Mouse (Mus musculus) intestine, postnatal 0 days (tissue): Measurements from ENCODE around the gene Hivep3. TPM values are rescaled to one million over a fixed set of nuclear protein-coding genes. Genes with fewer than 3 reads are reported as not detected.

Experiments used
- ATAC-seq: fragments of 200-750 bp; cut with Nextera tagmentation; 2 replicates; pipeline ENCODE4 v1.8.0; 2017; ENCODE audit warnings: mild to moderate bottlenecking, moderate TSS enrichment, moderate library complexity
- H3K27ac ChIP-seq: fragments of 300-500 bp; sonication (generic); 2 replicates; pipeline ENCODE4 v1.5.1; 2014; ENCODE audit warnings: mild to moderate bottlenecking, low read depth, low read length, moderate library complexity
- H3K27me3 ChIP-seq: fragments of 300-500 bp; sonication (generic); replicated peaks from 2 replicates; pipeline ENCODE4 v1.6.1; 2014; ENCODE audit warnings: low read length, mixed read lengths; ENCODE audit not compliant: control insufficient read depth, insufficient read depth
- H3K36me3 ChIP-seq: fragments of 300-500 bp; sonication (generic); 2 replicates; pipeline ENCODE4 v1.6.1; 2014; ENCODE audit warnings: mild to moderate bottlenecking, moderate library complexity; ENCODE audit not compliant: control insufficient read depth, insufficient read depth
- H3K4me1 ChIP-seq: fragments of 300-500 bp; sonication (generic); replicated peaks from 2 replicates; pipeline ENCODE4 v1.6.1; 2014; ENCODE audit warnings: antibody characterized with exemption, low read length, mixed read lengths; ENCODE audit not compliant: control insufficient read depth, insufficient read depth
- H3K4me2 ChIP-seq: fragments of 300-500 bp; sonication (generic); replicated peaks from 2 replicates; pipeline ENCODE4 v1.6.1; 2014; ENCODE audit warnings: low read depth, mild to moderate bottlenecking, moderate library complexity
- H3K4me3 ChIP-seq: fragments of 300-500 bp; sonication (generic); 2 replicates; pipeline ENCODE4 v1.5.1; 2014; ENCODE audit warnings: low read depth, low read length
- H3K9ac ChIP-seq: fragments of 300-500 bp; sonication (generic); 2 replicates; pipeline ENCODE4 v1.6.1; 2014; ENCODE audit warnings: mild to moderate bottlenecking, low read depth, low read length
- H3K9me3 ChIP-seq: fragments of 300-500 bp; sonication (generic); 2 replicates; pipeline ENCODE4 v1.6.1; 2016; ENCODE audit warnings: mixed run types; ENCODE audit not compliant: control insufficient read depth
- CTCF ChIP-seq: sonication (generic); IDR thresholded peaks from 2 replicates; pipeline ENCODE4 v1.5.1; 2016; ENCODE audit warnings: low read depth, mild to moderate bottlenecking, control low read depth, antibody characterized with exemption, moderate library complexity
- WGBS: fragments of 180-500 bp; shearing (Covaris S2); extraction: QIAGEN DNeasy Blood & Tissue Kit; methylation state at CpG from one replicate; pipeline ENCODE4 v1.1.7; 2014; 5-methylcytosine and 5-hydroxymethylcytosine counted together
- polyA plus RNA-seq: library from polyadenylated mRNA; unstranded; fragments of >200 nt; fragmentation: Nextera tagmentation; extraction: Ambion mirVana; gene quantifications from 2 replicates; pipeline ENCODE4 v1.2.1, GENCODE M21; 2015

Hivep3 gene
- polyA plus RNA-seq, 1 experiment from 2014 or later, result 4.1 TPM

DNA sequence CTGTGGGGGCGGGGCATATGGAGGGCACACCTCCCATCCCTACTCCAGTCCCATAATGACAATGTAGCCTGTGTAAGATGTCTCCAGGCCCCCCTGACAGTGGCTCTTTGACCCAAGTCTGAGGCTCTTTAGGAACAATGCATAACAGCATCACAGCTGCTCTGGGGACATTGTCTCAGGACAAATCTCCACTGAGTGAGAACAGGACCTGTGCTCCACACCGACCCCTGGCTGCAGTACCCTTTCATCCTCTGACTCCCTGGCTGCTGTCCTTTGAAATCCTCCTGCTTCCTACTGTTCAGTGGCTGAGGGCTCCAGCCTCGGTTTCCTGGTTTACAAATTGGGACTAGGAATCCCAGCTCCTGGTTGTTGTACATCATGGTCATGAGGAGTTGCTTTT, 269.4 kb downstream of the Hivep3 start:
- WGBS, result 49% methylated on average over 3 of the region's 3 CpGs
- Histone ChIP-seq H3K4me3 (no peak overlapping the region), H3K9me3 (no peaks in the 10 kb centered on the region), H3K27ac (no peak overlapping the region), H3K4me2 (no peak overlapping the region), H3K36me3 (no peaks in the 10 kb centered on the region), H3K27me3 (no peaks in the 10 kb centered on the region), H3K9ac (no peak overlapping the region), H3K4me1 (no peaks in the 10 kb centered on the region)
- peak; percentile 58 for TF ChIP-seq CTCF
- ATAC-seq, result no peak

DNA sequence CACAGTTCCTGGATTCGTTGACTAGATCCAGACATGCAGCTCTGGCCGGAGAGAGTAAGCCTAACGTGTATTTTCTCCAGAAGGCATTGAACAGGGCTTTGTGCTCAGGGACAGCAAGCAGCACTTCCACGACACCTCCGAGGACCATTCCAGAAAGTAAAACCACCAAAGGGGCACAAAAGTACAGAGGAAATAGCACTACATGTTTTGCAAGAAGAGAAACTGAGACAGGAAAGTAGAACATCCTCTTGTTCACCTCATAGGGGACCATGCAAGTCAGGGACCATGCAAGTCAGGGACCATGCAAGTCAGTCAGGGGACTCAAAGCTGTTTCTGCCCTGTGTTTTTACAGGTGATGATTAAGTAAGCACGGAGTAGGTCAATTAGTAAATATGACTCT, 272.5 kb downstream of the Hivep3 start:
- no peak overlapping the region for H3K4me3 ChIP-seq
- no peak for TF ChIP-seq CTCF
- no peaks in the 10 kb centered on the region for H3K4me1 ChIP-seq
- H3K36me3 ChIP-seq, result no peaks in the 10 kb centered on the region
- H3K27me3 ChIP-seq, result no peaks in the 10 kb centered on the region
- no peak for ATAC-seq
- no peaks in the 10 kb centered on the region for H3K9me3 ChIP-seq
- H3K4me2 ChIP-seq, result no peak overlapping the region
- no peak overlapping the region for H3K9ac ChIP-seq
- WGBS, result 75% methylated on average over 6 of the region's 6 CpGs
- no peak overlapping the region for H3K27ac ChIP-seq

DNA sequence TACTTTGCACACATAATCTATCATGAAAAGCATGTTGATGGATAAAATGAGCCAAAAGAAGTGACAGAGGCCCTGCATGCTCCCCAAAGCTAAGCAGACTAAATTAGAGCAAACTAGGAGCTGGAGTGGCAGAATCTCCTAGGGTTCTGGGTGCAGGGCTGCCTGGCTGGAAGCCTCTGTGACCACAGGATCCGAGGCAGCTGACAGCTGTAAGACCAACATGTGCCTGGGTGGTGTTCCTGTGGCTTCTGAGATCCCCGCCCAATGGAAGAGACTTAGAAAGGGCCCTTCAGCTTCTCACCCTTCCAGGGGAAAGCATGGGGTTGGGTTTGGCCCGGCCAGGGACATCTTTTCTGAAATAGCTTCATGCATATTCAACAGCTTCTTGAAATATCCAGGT, 274.3 kb downstream of the Hivep3 start:
- Histone ChIP-seq H3K27me3 (no peaks in the 10 kb centered on the region), H3K4me3 (no peak overlapping the region), H3K4me2 (no peak overlapping the region), H3K9ac (no peak overlapping the region), H3K27ac (no peak overlapping the region), H3K36me3 (no peaks in the 10 kb centered on the region), H3K4me1 (no peaks in the 10 kb centered on the region), H3K9me3 (no peaks in the 10 kb centered on the region)
- WGBS, result 59% methylated on average over 3 of the region's 3 CpGs
- TF ChIP-seq CTCF, result no peak
- ATAC-seq, result no peak

DNA sequence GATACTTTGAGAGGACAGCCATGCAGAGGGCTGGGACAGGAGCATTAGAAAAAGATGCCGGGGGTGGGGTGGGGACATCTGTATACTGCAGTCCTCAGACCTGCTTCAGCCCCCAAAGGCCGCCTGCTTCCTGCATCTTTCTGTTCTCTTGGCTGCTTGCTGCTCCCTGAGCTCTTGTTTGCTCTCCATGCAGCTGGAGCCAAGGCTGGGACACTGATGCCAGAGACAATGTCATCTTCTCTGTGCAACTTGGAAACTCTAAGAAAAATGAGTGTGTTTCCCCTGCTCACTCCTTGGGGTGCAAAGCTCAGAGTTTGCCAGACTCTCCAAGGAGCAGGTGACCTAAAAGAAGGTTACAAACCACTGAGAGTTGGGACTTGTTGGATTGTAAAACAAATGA, 275.6 kb downstream of the Hivep3 start:
- H3K36me3 ChIP-seq, result no peaks in the 10 kb centered on the region
- no peak overlapping the region for H3K27ac ChIP-seq
- no peak overlapping the region for H3K4me3 ChIP-seq
- H3K4me2 ChIP-seq, result no peak overlapping the region
- H3K4me1 ChIP-seq, result no peaks in the 10 kb centered on the region
- H3K9ac ChIP-seq, result no peak overlapping the region
- ATAC-seq, result no peak
- no peak for TF ChIP-seq CTCF
- 53% methylated on average over 2 of the region's 2 CpGs for WGBS
- no peaks in the 10 kb centered on the region for H3K27me3 ChIP-seq
- H3K9me3 ChIP-seq, result no peaks in the 10 kb centered on the region

DNA sequence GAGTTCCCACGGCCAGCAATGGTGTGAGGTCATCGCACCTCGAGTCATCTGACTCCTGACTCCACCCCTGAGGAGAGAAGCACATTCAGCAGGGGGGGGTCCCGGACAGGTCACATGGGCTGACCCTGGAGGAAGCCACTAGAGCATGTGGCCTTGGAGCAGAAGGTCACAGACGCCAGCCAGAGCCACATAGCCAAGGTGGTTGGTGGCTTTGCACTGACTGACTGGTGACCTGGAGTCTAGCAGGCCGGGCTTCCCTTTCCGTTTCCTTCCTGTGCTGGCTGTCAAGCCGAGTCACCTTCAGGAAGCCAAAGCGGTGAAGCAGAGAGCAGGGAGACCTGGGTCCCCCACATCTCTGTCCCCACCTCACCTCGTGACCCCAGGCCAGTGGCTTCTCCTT, 278.2 kb downstream of the Hivep3 start:
- WGBS, result 71% methylated on average over 10 of the region's 10 CpGs
- no peak overlapping the region for H3K9ac ChIP-seq
- no peak overlapping the region for H3K27ac ChIP-seq
- H3K4me1 ChIP-seq, result no peaks in the 10 kb centered on the region
- H3K9me3 ChIP-seq, result no peaks in the 10 kb centered on the region
- H3K36me3 ChIP-seq, result no peaks in the 10 kb centered on the region
- no peak overlapping the region for H3K4me2 ChIP-seq
- ATAC-seq, result no peak
- H3K27me3 ChIP-seq, result no peaks in the 10 kb centered on the region
- TF ChIP-seq CTCF, result no peak
- H3K4me3 ChIP-seq, result no peak overlapping the region

DNA sequence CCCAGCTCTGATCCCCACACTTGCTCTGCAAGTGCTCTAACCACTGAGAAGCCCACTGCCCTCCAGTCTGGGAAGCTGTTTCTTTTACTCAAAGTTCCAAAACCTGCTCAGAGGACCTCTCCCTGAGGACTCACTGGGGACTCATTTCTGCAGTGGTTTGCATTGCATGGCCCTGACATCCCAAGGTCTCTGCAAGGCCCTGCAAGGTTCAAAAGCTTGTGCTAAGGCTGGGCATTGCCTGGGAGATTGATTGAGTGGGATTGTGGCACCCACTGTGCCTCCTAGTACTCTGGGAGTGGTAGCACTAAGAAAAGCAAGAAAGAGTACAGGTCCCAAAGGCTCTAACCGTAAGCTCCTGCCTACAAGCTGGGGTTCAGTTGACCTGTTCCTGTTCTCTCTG, 279.3 kb downstream of the Hivep3 start:
- ATAC-seq, result no peak
- no peak overlapping the region for H3K4me2 ChIP-seq
- H3K9ac ChIP-seq, result no peak overlapping the region
- H3K9me3 ChIP-seq, result no peaks in the 10 kb centered on the region
- no peaks in the 10 kb centered on the region for H3K27me3 ChIP-seq
- H3K4me1 ChIP-seq, result no peaks in the 10 kb centered on the region
- H3K4me3 ChIP-seq, result no peak overlapping the region
- no peak for TF ChIP-seq CTCF
- 95% methylated on average over 1 of the region's 1 CpGs for WGBS
- H3K27ac ChIP-seq, result no peak overlapping the region
- no peaks in the 10 kb centered on the region for H3K36me3 ChIP-seq

DNA sequence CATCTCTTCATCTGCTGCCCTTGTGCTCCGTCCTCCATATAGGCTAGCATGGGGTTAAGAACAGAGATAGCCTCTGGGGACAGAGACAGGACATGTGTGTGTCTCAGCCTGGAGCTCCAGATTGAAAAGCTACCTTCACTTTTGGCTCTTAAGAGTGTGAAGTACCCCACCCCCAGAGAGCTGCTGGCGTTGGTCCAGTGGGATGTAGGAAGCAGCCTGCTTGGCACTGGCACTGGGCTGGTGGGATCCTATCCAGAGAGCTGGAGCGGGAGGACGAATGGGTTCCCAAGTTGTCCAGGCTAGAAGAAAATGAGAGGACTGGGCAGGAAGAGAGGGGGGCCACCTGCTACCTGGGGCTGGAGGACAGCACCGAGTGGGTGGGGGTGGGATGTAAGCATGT, 284.8 kb downstream of the Hivep3 start:
- H3K27me3 ChIP-seq, result no peaks in the 10 kb centered on the region
- H3K9ac ChIP-seq, result no peak overlapping the region
- no peak for TF ChIP-seq CTCF
- H3K36me3 ChIP-seq, result no peaks in the 10 kb centered on the region
- no peak overlapping the region for H3K4me2 ChIP-seq
- WGBS, result 77% methylated on average over 5 of the region's 5 CpGs
- H3K4me3 ChIP-seq, result no peak overlapping the region
- H3K27ac ChIP-seq, result no peak overlapping the region
- H3K9me3 ChIP-seq, result no peaks in the 10 kb centered on the region
- H3K4me1 ChIP-seq, result no peaks in the 10 kb centered on the region
- ATAC-seq, result no peak
